Mouse (Mus musculus) brain, embryonic 14.5 days (tissue): ENCODE measurements around the gene Ankrd33.

ENCODE experiments used
- CTCF ChIP-seq: fragments of 200-500 bp; IDR thresholded peaks from 2 replicates; pipeline ENCODE4 v1.5.1; 2012; ENCODE audit warnings: inconsistent platforms, mild to moderate bottlenecking, moderate library complexity, borderline replicate concordance; ENCODE audit not compliant: insufficient read depth, insufficient read length; ENCODE audit errors: extremely low read depth
- POLR2A ChIP-seq: fragments of 200-500 bp; IDR thresholded peaks from 2 replicates; pipeline ENCODE4 v1.6.1; 2012; ENCODE audit warnings: mild to moderate bottlenecking, inconsistent platforms, borderline replicate concordance; ENCODE audit not compliant: poor library complexity, insufficient read depth, insufficient read length, severe bottlenecking; ENCODE audit errors: extremely low read depth

DNA sequence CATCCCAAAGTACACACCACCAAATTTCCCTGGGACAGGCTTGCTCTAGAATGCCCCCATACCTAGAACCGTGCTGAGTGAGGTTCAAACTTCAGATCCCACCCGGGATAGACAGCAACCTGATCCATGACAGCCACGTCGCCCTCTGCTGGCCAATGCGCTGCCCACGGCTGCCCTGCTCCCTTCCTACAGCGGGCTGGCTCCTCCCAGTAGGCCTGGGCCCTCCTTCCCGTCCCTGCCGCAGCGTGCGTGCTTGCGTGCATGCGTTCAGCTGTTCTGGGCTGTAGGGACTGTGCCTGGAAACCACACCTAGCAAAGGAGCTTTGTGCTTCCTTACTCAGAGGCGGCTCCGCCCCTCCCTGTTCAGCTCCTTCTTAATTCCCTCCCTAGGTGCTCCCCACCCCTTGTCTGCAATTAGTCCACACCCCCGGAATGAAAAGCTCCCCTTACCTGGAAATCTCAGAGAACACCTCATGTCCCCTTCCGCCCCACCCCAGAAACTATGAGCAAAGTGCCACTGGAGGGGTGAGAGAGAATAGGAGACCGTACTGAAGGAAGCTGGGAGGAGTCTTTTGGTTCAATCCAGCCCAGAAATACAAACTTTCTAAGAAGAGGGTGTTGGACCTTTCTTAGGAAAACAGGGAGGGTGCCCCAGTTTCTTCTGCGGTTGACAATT, 30.0 kb downstream of the Ankrd33 start:
- peak; percentile 94 for TF ChIP-seq CTCF
- TF ChIP-seq POLR2A, result no peak
